Mouse (Mus musculus): ENCODE data around the gene Gnl3l. TPM values are rescaled to one million over a fixed set of nuclear protein-coding genes. Genes with fewer than 3 reads are reported as not detected.

The Gnl3l gene
- polyA plus RNA-seq, 1 experiment from 2014 or later: 38.6 TPM

- Histone ChIP-seq H3K36me3 (no peaks in the 10 kb centered on the region), H3K27me3 (ENCODE audit: insufficient read depth, poor library complexity, severe bottlenecking) (peaks cover 5% of the 10 kb centered on the region; the same call in 1 of the 2 replicates), H3K27ac (no peak overlapping the region), H3K4me3 (no peak overlapping the region), H3K9me3 (no peaks in the 10 kb centered on the region), H3K4me1 (replicated peaks) (peaks cover 3% of the 10 kb centered on the region)
- DNase-seq (ENCODE audit: low spot score): no peak
- WGBS: 80% methylated on average over 1 of the region's 1 CpGs
Measured at GRCm38 (mm10) chrX:150954721-150955120, 62.4 kb downstream of the Gnl3l start.

Other genes with a start within 250 kb of the Gnl3l start
- 303 and 398 TPM in 2 replicates for gene Maged2, start 203.0 kb downstream of the Gnl3l start, polyA plus RNA-seq (2016; fragmentation: Nextera tagmentation; extraction: Ambion mirVana)
- gene Fgd1, start 28.8 kb upstream of the Gnl3l start, polyA plus RNA-seq (2016; fragmentation: Nextera tagmentation; extraction: Ambion mirVana): 9.0 and 12.0 TPM in 2 replicates
- 46.1 and 48.7 TPM in 2 replicates for gene Tsr2, start 79.2 kb upstream of the Gnl3l start, polyA plus RNA-seq (2016; fragmentation: Nextera tagmentation; extraction: Ambion mirVana)
- 7.5 TPM in 2 replicates for gene Wnk3, start 180.8 kb upstream of the Gnl3l start, polyA plus RNA-seq (2016; fragmentation: Nextera tagmentation; extraction: Ambion mirVana)